Mouse (Mus musculus) megakaryocyte, embryonic 14.5 days (primary cell): Measurements from ENCODE around the gene Arhgap5.

ENCODE experiments used
- FLI1 ChIP-seq: IDR thresholded peaks from 2 replicates; pipeline ENCODE4 v1.6.1; 2012; ENCODE audit warnings: low read length, inconsistent platforms, mixed read lengths
- GATA1 ChIP-seq: IDR thresholded peaks from 3 replicates; pipeline ENCODE4 v1.6.1; 2012; ENCODE audit warnings: mixed read lengths, low read length, inconsistent platforms, borderline replicate concordance

DNA sequence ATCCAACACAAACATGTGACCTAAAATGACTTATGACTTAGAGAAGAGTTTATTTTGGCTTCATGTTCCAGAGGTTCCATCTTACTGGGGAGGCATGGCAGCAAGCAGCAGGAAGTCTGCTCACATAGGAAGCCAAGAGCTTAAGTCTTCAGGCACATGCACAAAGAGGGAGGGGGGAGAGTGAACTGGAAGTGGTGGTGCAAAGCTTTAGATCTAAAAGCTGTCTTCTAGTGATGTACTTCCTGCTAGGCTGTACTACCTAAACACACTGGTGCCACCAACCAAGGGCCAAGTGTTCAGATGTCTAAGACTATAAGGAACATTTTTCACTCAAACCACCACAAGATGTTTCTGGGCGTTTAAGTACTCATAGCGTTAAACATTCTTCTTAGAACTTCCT lies 48.3 kb downstream of the Arhgap5 start:
- TF ChIP-seq GATA1 (no peak), FLI1 (no peak)
